Mouse (Mus musculus) lung, embryonic 16.5 days (tissue): ENCODE data around the gene Emc9. TPM values are rescaled to one million over a fixed set of nuclear protein-coding genes. Genes with fewer than 3 reads are reported as not detected.

Experiments used
- ATAC-seq: fragments of 200-750 bp; cut with Nextera tagmentation; 2 replicates; pipeline ENCODE4 v1.8.0; 2017; ENCODE audit warnings: low read depth, mild to moderate bottlenecking, moderate library complexity
- H3K27ac ChIP-seq: fragments of 300-500 bp; sonication (generic); 2 replicates; pipeline ENCODE4 v1.5.1; 2014; ENCODE audit warnings: mild to moderate bottlenecking, control low read depth, low read length
- H3K27me3 ChIP-seq: fragments of 300-500 bp; sonication (generic); 2 replicates; pipeline ENCODE4 v1.6.1; 2014; ENCODE audit warnings: low read depth, low read length, mixed read lengths; ENCODE audit not compliant: control insufficient read depth, insufficient read depth
- H3K36me3 ChIP-seq: fragments of 300-500 bp; sonication (generic); 2 replicates; pipeline ENCODE4 v1.6.1; 2014; ENCODE audit warnings: low read length; ENCODE audit not compliant: control insufficient read depth, insufficient read depth
- H3K4me1 ChIP-seq: fragments of 300-500 bp; sonication (generic); replicated peaks from 2 replicates; pipeline ENCODE4 v1.6.1; 2014; ENCODE audit warnings: low read length, mixed read lengths; ENCODE audit not compliant: control insufficient read depth, insufficient read depth
- H3K4me2 ChIP-seq: fragments of 300-500 bp; sonication (generic); 2 replicates; pipeline ENCODE4 v1.6.1; 2014; ENCODE audit warnings: low read depth, low read length, control low read depth
- H3K4me3 ChIP-seq: fragments of 300-500 bp; sonication (generic); 2 replicates; pipeline ENCODE4 v1.5.1; 2014; ENCODE audit warnings: mild to moderate bottlenecking, low read length, control low read depth
- H3K9ac ChIP-seq: fragments of 300-500 bp; sonication (generic); 2 replicates; pipeline ENCODE4 v1.6.1; 2014; ENCODE audit warnings: low read length, control low read depth
- H3K9me3 ChIP-seq: fragments of 300-500 bp; sonication (generic); 2 replicates; pipeline ENCODE4 v1.6.1; 2016; ENCODE audit warnings: low read length; ENCODE audit not compliant: control insufficient read depth
- WGBS: fragments of 180-500 bp; shearing (Covaris S2); extraction: QIAGEN DNeasy Blood & Tissue Kit; methylation state at CpG from one replicate; pipeline ENCODE4 v1.1.7; 2014; 5-methylcytosine and 5-hydroxymethylcytosine counted together
- polyA plus RNA-seq: library from polyadenylated mRNA; unstranded; fragments of >200 nt; fragmentation: Nextera tagmentation; extraction: Ambion mirVana; gene quantifications from 2 replicates; pipeline ENCODE4 v1.2.1, GENCODE M21; 2015

The Emc9 gene
- polyA plus RNA-seq, 1 experiment from 2014 or later = 6.4 TPM

GRCm38 (mm10) chr14:55581981-55582681, 3.0 kb downstream of the Emc9 start:
- Histone ChIP-seq H3K9me3 (no peaks in the 10 kb centered on the region), H3K4me2 (no peak overlapping the region), H3K36me3 (peaks cover 6% of the 10 kb centered on the region; the same call in 1 of the 2 replicates), H3K4me3 (no peak overlapping the region), H3K4me1 (peaks cover 14% of the 10 kb centered on the region), H3K9ac (no peak overlapping the region), H3K27ac (no peak overlapping the region), H3K27me3 (no peaks in the 10 kb centered on the region; the same call in 1 of the 2 replicates)
- ATAC-seq = no peak
- 74% methylated on average over 9 of the region's 9 CpGs for WGBS

- H3K36me3 ChIP-seq = peaks cover 6% of the 10 kb centered on the region; the same call in 1 of the 2 replicates
- 90% methylated on average over 16 of the region's 16 CpGs for WGBS
- H3K9ac ChIP-seq = no peak overlapping the region
- H3K4me1 ChIP-seq = peaks cover 18% of the 10 kb centered on the region
- no peak overlapping the region for H3K27ac ChIP-seq
- ATAC-seq = no peak
- no peak overlapping the region for H3K4me3 ChIP-seq
- no peaks in the 10 kb centered on the region for H3K9me3 ChIP-seq
- H3K27me3 ChIP-seq = no peaks in the 10 kb centered on the region; the same call in 1 of the 2 replicates
- H3K4me2 ChIP-seq = no peak overlapping the region
These were observed 4.4 kb downstream of the Emc9 start for GRCm38 (mm10) chr14:55580731-55581130.

- Histone ChIP-seq H3K4me2 (no peak overlapping the region), H3K9me3 (no peaks in the 10 kb centered on the region), H3K27ac (no peak overlapping the region), H3K27me3 (no peaks in the 10 kb centered on the region; the same call in 1 of the 2 replicates), H3K4me3 (no peak overlapping the region), H3K4me1 (peaks cover 16% of the 10 kb centered on the region), H3K36me3 (peaks cover 6% of the 10 kb centered on the region; the same call in 1 of the 2 replicates), H3K9ac (no peak overlapping the region)
- ATAC-seq = no peak
- 83% methylated on average over 23 of the region's 23 CpGs for WGBS
These were observed 5.3 kb downstream of the Emc9 start for GRCm38 (mm10) chr14:55579511-55580496.

- 22% methylated on average over 6 of the region's 6 CpGs for WGBS
- Histone ChIP-seq H3K4me1 (peaks cover 16% of the 10 kb centered on the region), H3K27me3 (no peaks in the 10 kb centered on the region), H3K9ac (peak overlapping the region; percentile 97), H3K9me3 (no peaks in the 10 kb centered on the region), H3K36me3 (peaks cover 6% of the 10 kb centered on the region; the same call in 1 of the 2 replicates), H3K4me3 (peak overlapping the region; percentile 95), H3K4me2 (peak overlapping the region; percentile 75), H3K27ac (peak overlapping the region; percentile 94)
- ATAC-seq = peak; percentile 42
These were observed 6.3 kb downstream of the Emc9 start for GRCm38 (mm10) chr14:55578668-55579269.

- Histone ChIP-seq H3K36me3 (peaks cover 6% of the 10 kb centered on the region; the same call in 1 of the 2 replicates), H3K4me3 (peak within 1 kb of the TSS; percentile 95), H3K9ac (peak within 1 kb of the TSS; percentile 97), H3K27me3 (no peaks in the 10 kb centered on the region), H3K9me3 (no peaks in the 10 kb centered on the region), H3K4me1 (peaks cover 16% of the 10 kb centered on the region), H3K4me2 (peak within 1 kb of the TSS; percentile 75), H3K27ac (peak within 1 kb of the TSS; percentile 94)
- peak; percentile 95 for ATAC-seq
- under 1% methylated on average over 31 of the region's 32 CpGs for WGBS
These were observed 7.0 kb downstream of the Emc9 start, which contains the start of gene Psme1 for GRCm38 (mm10) chr14:55577871-55578667. TSS of gene Psme1 (plus strand) at chr14:55578123.

- peak overlapping the region; percentile 27 for H3K27ac ChIP-seq
- no peak overlapping the region for H3K4me3 ChIP-seq
- ATAC-seq = peak; percentile 13; the same call in 1 of the 2 replicates
These were observed 8.7 kb downstream of the Emc9 start for GRCm38 (mm10) chr14:55576376-55576775.

GRCm38 (mm10) chr14:55575711-55576110, 9.4 kb downstream of the Emc9 start:
- H3K9me3 ChIP-seq = no peaks in the 10 kb centered on the region
- WGBS = 62% methylated on average over 13 of the region's 13 CpGs
- H3K4me3 ChIP-seq = no peak overlapping the region
- H3K9ac ChIP-seq = peak overlapping the region; percentile 24
- H3K27ac ChIP-seq = peak overlapping the region; percentile 27; the same call in 1 of the 2 replicates
- no peaks in the 10 kb centered on the region for H3K27me3 ChIP-seq
- H3K4me1 ChIP-seq = peaks cover 16% of the 10 kb centered on the region
- no peak overlapping the region for H3K4me2 ChIP-seq
- ATAC-seq = no peak
- H3K36me3 ChIP-seq = peaks cover 2% of the 10 kb centered on the region; the same call in 1 of the 2 replicates

More at GRCm38 (mm10) chr14:55576376-55576775, 8.7 kb downstream of the Emc9 start:
- H3K4me2 ChIP-seq = no peak overlapping the region
- H3K4me1 ChIP-seq = peaks cover 16% of the 10 kb centered on the region
- no peaks in the 10 kb centered on the region for H3K27me3 ChIP-seq
- peaks cover 2% of the 10 kb centered on the region; the same call in 1 of the 2 replicates for H3K36me3 ChIP-seq
- 53% methylated on average over 16 of the region's 16 CpGs for WGBS
- H3K9ac ChIP-seq = 0 out of 2 replicates have a peak overlapping the region, but pooled peaks have one; percentile 24
- no peaks in the 10 kb centered on the region for H3K9me3 ChIP-seq

- peaks cover 16% of the 10 kb centered on the region for H3K4me1 ChIP-seq
- no peak for ATAC-seq
- WGBS = 60% methylated on average over 8 of the region's 8 CpGs
These were observed 9.8 kb downstream of the Emc9 start, which contains the start of gene Fitm1 for GRCm38 (mm10) chr14:55575302-55575701. TSS of gene Fitm1 (plus strand) at chr14:55575617.

More at GRCm38 (mm10) chr14:55575302-55575701, 9.8 kb downstream of the Emc9 start, which contains the start of gene Fitm1:
- H3K27me3 ChIP-seq = no peaks in the 10 kb centered on the region
- no peaks in the 10 kb centered on the region for H3K9me3 ChIP-seq
- no peaks in the 10 kb centered on the region for H3K36me3 ChIP-seq
- peak within 1 kb of the TSS; percentile 27 for H3K27ac ChIP-seq
- peak within 1 kb of the TSS; percentile 24 for H3K9ac ChIP-seq
- no peak within 1 kb of the TSS for H3K4me2 ChIP-seq
- no peak within 1 kb of the TSS for H3K4me3 ChIP-seq
